Mouse (Mus musculus) kidney, postnatal 4 days (tissue): ENCODE measurements around the gene Ppm1h.

Experiments
- DNase-seq, 2 experiments: peaks; one replicate each; pipeline ENCODE4 v3.0.0; 2021; ENCODE audit warnings: mixed read lengths in 2 of 2

Gene Ppm1h

DNA sequence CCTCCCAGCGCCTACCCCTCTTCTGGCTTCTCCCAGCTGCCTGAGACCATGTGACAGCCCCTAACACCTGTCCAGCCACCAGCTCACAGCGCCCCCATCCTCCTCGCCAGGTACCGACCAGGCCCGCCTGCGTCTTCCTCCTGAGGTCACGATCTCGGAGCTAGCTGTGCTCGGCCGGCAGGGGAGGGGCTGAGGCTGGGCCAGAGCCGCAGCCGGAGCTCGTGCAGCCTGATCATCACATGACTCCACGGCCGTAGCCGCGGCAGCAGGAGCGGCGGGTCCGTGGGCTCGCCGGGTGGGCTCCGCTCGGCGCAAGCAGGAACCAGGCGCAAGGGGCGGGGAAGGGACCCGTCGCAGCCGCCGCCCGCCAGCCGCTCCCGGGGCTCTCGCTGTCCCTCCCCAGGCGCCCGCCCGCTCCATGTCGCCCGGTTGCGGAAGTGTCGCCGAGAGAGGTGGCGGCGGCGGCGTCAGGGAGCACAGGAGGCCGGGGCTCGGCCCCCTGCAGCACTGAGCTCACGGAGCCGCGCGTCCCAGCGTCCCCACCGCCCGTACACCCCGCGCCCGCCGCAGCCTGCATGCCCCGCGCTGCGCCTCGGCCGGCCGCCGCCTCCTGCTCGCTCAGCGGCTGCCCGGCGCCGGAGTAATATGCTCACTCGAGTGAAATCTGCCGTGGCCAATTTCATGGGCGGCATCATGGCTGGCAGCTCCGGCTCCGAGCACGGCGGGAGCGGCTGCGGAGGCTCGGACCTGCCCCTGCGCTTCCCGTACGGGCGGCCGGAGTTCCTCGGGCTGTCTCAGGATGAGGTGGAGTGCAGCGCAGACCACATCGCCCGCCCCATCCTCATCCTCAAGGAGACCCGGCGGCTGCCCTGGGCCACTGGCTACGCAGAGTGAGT is at the start of gene Ppm1h:
Gene Ppm1h (plus strand): TSS at position 222 of the 896 bp plus-strand sequence.
- DNase-seq = peak; percentile 84 to 91

DNA sequence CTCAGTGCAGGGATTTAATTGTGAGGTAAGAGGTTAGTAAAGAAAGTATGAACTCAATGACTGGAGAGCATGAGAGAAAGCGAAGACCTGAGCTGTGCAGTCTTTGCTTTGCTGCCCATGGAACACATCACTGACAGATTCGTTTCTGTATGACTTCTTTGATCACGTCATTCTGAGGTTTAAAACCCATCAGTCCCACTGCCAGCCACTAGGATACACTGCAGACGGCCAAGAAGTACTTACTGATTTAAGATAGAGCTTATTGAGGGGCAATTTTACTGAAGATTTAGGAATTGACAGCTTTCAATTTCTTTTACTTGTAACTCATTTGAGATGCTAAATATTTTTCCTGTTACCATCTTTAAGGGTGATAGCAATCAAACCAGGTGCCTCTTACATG is 49.6 kb upstream of the Ppm1h start:
- peak in 1 of 2 experiments; percentile 10 for DNase-seq

DNA sequence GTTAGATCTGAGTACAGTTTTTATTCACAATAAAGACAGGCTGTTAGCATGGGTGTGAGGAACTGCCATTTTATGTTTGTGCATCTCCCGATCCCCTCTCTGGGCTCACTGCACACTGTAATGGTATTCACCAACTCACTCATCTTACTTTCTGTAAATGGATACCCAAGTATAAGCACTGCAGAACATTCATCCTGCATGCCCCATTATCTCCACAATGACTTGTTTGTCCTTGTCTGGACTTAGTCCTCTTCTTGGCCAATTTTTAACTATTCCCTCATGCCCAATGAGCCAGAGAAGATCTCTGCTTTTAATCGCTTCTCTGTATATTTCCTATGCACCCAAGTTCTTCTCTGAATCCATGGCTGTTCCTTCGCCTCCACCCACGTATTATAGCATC is 38.7 kb upstream of the Ppm1h start:
- no peak for DNase-seq

DNA sequence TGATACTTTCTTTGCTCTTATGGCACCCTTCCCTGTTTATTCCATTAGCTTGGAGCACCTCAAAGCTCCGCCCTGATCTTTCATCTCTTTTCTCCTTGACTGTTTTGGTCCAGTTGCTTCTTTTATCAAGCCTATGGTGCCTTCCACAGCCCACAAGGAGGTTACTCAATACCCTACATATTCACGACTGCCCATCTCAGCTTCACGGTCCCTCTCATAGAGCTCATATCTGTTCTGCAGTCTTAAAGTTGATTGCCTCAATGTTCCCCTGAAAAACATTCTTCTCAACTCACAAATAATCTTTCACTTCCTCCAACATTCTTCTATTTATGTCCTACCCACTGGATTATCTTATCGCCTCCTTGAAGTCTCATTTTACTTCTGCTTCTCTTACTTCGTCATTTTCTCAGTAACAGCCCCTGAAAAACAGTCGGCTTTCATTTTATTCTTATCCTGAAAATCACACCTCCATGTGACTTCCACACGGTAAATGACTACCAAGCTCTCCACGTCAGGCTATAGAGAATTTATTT is 37.2 kb upstream of the Ppm1h start:
- DNase-seq = no peak

DNA sequence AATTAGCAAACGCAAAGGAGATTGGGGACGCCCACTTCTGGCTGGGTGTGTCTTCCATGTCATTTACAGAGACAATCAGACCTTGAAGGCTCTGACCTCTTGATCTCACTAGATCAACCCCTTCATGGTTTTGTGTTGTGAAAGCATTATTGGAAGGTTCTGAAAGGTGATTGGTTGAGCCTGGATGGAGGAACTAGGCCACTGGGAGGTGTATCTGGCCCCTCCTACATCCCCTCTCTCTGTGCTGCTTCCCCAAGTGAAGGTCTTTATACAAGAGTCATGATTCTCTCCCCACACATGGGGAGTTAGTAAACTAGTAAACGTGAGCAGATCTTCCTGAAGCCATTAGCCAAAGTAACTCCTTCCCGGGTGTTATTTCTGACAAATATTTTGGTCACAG is 36.4 kb upstream of the Ppm1h start:
- DNase-seq = no peak

DNA sequence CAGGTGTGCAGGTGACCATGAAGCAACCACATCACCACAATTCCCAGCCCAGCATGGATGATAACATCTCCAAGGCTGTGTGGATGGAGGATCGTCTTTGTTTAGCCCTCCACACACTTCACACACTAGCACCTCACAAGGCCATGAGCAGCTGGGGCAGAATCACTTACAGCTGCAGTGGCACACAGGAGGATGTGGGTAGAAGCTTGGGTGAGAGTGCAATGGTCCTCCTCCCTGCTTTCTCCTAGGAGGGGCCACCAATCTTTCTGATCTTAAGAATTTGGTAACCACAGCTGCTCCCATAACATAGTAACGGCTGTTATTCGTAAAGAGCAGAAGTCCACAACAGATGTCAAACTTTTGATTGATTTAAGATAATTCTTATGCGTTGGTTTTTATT is 26.6 kb upstream of the Ppm1h start:
- no peak for DNase-seq

DNA sequence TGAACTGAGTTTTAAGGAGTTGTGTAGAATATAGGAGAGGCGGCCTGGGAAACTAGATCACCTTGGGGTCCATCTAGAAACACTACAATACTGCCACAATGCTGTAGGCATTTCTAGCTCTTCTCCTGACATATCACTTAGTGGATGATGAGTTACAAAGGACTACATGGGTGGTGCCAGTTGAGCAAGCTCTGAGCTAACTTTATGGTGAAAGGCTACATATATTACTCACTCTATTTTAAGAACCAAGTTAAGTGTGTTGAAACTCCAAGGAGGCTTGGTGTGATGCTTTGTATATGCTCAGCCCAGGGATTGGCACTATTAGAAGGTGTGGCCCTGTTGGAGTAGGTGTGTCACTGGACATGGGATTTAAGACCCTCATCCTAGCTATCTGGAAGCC is 26.0 kb upstream of the Ppm1h start:
- DNase-seq = no peak

DNA sequence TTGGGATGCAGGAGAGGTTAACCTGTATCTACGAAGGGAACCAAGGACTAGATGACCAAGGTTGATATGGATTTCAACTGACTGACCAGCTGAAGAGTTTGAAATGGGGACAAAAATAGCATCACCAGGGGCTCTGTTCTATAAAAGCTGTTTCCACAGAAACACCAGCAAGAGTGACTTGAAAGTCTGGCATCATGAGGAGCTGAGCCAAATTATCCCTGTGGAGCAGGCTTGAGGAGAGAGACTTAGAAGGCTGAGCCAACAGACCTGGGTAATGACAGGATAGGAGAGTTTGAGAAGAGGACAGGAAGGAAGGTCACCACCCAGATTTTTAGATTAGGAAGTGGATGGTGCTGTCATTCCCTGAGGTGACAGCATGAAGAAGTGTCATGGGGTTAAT is 12.9 kb upstream of the Ppm1h start:
- DNase-seq = no peak

DNA sequence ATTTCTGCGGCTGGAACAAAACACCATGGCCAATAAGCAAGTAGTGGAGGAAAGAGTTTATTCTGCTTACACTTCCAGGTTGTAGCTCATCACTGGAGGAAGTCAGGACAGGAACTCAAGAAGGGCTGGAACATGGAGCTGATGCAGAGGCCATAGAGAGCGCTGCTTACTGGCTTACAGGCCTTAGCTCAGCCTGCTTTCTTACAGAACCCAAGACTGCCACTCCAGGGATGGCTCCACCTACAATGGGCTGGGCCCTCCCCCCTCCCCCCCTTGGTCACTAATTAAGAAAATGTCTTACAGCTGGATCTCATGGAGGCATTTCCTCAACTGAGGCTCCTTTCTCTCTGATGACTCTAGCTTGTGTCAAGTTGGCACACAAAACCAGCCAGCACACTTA is 7.3 kb upstream of the Ppm1h start:
- no peak for DNase-seq

DNA sequence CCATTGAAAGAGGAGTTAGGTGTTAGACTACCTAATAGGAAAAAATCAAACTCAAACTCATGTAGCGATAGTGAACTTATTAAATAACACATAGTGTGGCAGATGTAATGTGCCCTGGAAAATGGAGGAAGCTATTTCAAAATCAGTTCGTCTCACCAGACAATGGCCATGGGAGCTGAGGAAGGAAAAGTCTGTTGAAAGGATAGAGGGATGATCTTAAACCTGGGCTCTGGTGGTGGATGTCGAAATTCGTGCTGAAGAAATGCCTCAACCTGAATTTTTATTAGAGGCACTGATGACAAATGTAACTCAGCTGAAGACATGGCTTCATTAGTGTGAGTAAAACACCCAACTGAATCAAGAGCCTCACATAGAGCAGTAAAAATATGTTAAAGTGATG is 6.5 kb upstream of the Ppm1h start:
- DNase-seq = no peak

DNA sequence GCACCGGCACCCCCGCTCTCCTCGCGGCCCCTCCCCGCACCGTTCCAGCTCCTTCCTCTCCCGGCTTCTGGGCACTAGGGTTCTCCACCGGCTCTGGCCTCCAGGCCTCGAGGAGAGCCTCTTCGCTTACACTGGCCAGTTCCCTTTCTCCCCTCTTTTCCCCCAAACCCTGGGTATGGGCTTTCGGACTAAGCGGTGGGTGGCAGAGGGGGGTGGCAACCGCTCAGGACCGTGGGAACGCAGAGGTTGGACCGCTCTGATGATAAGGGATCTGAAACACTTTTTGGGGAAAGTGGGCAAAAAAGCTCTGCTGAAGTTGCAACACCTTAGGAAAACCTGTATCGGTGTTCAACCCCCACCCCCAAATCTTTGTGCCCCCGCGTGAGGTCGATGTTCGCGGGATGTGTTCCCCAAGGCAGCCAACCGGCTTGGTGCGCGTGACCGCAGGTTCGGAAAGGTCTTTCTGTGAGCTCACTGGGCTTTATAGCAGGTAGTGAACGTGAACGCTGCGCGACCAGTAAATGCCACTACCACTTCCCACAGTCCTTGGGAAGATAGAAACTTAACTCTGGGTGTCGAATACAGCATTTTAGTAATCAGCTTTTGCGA is 979 bp downstream of the Ppm1h start:
- peak; percentile 52 to 78 for DNase-seq

DNA sequence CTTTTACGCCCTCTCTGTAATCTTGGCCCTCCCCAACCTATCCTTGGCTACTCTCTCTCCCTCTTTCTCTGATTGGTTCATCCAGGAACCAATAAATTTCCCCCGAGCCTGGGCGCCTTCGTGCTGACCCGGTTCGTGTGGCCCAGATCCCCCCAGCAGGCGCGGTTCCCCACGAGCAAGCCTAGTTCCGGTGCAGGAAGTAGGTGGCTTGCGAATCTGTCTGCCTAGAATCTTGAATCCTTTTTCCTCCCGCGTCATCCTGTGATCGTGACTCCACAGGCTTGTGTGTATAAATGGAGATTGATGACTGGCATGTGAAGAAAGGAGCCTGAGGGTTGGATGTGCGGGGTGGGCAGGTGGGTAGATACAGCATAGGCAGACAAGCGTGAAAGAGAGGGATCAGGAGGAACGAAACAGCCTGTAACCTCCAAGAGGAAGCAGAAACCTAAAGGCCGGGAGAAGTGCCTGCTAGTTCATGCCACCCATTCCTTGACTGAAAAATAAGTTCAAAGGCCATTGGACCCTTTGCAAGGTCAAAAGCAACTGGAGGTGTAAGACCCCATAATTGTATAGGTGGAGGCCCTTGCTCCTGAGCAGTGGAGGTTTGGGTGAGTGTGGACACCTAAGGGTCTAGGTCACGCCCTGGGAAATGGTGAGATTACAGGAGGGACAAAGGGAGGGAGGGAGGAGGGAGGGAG is 2.0 kb downstream of the Ppm1h start:
- peak; percentile 27 to 38 for DNase-seq

DNA sequence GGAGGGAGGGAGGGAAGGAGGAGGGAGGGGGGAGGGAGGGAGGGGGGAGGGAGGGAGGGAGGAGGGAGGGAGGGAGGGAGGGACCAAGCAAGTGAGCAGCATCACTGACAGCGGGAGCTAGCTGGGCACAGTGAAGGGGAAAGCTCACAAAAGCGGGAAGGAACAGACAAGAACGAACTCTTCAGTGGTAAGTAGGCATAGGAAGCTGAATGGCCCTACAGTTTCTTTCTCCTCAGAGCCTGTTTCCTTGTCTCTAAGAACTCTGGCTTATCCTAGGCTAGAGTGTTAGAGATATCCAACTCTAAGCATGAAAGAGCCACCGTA is 2.5 kb downstream of the Ppm1h start:
- DNase-seq = peak in 1 of 2 experiments; percentile 18

DNA sequence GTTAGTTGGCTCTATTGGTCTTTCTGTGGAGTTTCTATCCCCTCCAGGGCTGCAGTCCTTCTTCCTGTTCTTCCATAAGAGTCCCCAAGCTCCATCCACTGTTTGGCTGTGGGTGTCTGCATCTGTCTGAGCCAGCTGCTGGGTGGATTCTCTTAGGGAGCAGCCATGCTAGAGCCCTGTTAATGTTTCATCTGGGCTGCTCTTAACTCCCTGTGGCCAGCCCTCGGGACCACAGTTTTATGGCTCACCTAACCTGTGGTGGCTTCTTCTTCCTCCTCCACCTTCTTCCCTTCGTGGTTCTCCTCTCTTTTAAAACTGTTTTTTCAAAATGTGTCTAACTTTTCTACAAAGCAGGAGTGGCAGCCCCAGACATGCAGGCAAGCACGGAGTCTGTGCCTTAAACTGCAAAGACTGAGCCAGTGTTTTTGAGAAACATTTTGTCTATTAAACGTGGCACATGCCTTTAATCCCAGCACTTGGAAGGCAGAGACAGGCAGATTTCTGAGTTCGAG is 5.3 kb downstream of the Ppm1h start:
- peak in 1 of 2 experiments; percentile 12 for DNase-seq

DNA sequence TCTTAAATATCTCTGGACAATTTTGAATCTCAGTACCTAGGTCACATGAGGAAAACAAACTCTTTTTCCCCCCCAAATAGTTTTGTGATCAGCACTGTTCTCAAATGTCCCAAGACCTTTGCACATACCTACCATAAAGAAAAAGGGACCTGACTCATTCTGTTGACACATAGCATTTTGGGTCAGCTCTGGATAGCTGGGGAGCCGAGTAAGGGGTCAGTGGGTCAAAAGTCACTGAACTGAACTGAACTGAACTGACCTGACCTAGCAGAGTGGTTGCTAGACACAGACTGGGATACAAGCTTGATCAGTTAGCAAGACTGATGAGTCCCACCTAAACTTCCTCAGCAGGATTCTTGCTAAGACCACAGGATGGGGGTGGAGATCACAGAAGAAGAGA is 6.7 kb downstream of the Ppm1h start:
- no peak for DNase-seq

DNA sequence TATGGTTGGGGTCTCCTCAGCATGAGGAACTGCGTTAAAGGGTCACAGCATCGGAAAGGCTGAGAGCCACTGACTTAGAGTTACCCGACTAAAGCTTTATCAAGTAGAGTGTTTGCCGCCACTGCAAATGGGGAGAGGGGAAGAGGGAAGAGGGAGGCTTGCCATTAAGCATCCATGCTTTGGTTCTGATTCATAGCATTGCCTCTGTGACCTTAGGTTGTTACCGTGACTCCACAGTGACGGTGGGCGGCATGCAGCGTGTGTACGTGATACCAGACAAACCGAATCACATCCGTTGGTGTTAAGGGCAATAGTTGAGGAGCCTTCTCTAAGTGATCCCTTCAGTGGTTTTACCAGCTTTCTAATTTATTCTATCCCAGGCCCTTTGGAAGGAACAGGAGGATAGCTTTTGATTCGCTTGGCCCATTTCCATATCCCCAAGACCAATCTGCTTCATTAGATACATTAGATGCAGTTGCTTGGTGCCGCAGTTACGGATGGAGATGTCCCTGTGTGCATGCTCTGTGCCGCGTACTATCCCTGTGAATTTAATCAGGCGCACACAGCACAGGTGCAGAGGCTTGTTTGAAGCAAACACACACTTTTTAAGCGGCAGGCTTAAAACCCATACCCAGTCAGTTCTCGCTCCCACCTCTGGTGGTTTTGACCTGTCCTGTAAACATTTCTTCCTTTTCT is 7.4 kb downstream of the Ppm1h start:
- no peak for DNase-seq

DNA sequence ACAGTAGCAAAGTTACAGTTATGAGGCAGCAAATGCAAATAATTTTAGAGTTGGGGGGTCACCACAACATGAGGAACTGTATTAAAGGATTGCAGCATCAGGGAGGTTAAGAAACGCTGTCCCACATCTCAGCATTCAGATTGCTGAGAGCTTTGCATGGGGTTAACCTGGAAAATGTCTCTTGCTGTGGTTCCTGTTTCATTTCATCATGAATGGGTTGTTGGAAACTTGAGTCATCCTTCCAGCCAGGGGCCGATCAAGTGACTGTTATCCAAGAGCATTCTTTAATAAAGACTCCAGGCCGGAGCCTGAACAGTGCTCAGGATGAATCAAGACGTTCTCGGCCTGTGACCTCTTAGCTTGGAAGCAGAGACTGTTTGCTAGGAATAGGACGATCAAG is 12.1 kb downstream of the Ppm1h start:
- DNase-seq = no peak

DNA sequence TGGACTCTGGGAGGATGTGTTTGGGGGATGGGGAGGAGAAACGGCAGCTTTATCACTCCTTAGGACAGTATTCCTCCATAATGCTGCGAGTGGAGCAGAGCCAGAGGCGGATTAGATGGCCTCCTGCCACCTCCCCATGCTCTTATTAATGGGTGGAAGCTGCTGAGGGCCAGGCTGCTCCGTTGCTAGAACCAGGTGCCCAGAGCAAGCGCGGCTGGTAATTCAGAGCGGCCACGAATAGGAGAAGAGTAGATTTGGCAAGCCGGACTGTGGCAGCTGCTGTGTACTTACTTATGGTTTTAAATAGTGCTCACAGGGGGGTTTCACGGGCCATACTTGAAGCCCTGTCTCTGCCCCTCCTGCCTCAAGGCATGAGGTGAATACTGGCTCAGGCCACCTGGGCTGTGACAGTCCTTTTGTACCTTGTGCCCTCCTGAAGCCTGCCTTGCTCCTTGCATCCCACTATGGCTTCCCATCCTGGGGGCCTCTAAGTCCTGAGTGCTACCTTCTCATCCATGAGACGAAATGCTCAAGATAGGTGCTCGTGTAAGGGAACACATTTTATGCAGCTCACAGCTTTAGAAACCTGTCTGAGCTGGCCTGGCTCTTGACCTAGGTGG is 14.7 kb downstream of the Ppm1h start:
- peak in 1 of 2 experiments; percentile 8 for DNase-seq

DNA sequence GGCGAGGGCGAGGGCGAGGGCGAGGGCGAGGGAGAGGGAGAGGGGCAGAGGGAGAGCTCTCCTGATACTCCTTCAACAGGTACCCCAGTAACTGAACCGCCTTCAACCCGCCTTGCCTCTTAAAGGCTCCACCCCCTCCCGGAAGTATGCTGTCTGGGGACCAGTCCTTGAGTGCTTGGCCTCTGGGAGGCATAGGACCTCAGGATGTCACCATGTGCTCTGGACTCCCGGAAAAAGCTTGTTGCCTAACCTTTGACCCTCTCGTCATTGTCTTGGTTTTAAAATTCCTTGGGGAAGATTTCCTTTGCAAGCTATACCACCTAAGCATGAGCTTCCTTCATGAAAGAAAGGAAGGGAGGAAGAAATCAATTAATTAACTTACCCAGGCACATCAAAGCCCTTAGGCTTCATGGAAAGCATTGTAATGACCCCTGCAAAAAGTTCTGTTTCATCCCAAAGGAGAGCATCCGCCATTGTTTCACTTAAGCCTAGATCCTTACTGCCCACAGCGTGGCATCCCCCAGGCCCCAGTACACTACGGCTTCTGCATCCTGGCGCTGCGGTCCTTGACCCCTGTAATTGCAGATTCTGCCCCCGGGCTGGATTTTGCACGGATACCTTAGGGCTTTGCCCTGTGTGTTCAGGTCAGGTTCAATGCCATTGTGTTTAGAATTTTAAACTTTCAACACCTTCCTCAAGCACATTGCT is 15.5 kb downstream of the Ppm1h start:
- DNase-seq = peak in 1 of 2 experiments; percentile 44

DNA sequence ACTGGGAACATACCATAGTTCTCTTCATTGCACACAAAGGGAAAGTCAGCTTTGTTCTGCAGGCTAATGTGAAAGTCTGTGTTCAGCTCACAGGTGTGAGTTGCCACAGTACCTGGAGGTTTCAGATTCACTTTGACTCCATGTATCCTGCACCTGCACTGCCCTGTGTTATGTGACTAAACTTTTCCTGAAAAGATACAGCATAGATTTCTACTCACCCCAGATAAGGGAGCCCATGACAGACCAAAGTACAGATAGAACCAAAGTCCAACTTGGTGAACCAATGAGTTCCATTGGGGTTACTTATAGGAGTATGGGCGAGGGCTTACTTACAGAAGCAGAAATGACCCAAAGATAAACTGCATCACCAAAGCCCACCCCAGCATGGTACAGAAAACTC is 17.8 kb downstream of the Ppm1h start:
- DNase-seq = no peak

DNA sequence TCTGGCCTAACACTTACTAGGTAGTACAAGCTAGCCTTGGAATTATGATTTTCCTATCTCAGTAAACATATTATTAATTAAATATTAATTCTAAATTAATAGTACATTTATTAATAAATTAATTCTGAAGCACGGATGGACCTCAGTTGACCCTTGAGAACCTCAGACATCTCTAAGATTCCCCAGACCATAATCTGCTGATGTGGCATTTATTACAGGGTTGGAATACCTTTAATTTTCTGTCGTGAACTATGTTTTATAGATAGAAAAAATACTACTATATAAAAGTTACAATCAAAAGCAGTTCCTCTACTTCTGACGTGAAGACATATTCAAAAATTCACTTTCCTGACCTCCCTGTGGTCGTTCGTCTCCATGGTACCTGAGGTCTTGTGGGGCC is 19.8 kb downstream of the Ppm1h start:
- no peak for DNase-seq

DNA sequence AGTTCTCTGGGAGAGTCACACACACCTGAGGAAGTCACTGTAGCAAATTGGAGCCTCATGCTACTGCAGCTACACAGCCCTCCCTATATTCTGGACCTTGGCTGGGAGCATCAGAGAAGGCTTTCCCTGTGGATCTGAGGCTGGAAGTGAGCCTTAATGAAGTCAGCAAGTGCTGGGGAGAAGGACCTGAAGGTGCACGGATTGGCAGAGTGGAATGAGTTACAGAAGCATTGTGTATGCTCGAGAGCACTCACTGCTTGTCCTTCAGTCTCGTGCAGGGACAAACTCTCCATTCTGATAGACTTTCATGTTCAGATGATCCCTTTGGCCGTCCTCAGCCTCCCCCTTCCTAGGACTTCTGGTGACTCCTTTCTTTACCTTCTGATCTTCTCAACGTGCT is 26.3 kb downstream of the Ppm1h start:
- no peak for DNase-seq
